Mouse (Mus musculus) limb, embryonic 15.5 days (tissue): ENCODE data around the gene Tead4. TPM values are rescaled to one million over a fixed set of nuclear protein-coding genes. Genes with fewer than 3 reads are reported as not detected.
"Not testable (repeated sequence)": the region's sequence is repeated elsewhere in the genome, so short reads cannot be mapped to it uniquely, and the experiment has no call there.

Experiments used
- ATAC-seq: fragments of 200-750 bp; cut with Nextera tagmentation; 2 replicates; pipeline ENCODE4 v1.8.0; 2017; ENCODE audit warnings: low read depth, moderate TSS enrichment; ENCODE audit not compliant: insufficient number of reproducible peaks, low FRiP score, low TSS enrichment
- H3K27ac ChIP-seq: fragments of 300-500 bp; sonication (generic); 2 replicates; pipeline ENCODE4 v1.5.1; 2015; ENCODE audit warnings: moderate library complexity, mild to moderate bottlenecking, inconsistent platforms
- H3K27me3 ChIP-seq: fragments of 300-500 bp; sonication (generic); 2 replicates; pipeline ENCODE4 v1.6.1; 2015; ENCODE audit warnings: inconsistent platforms
- H3K36me3 ChIP-seq: fragments of 300-500 bp; sonication (generic); 2 replicates; pipeline ENCODE4 v1.6.1; 2015; ENCODE audit warnings: inconsistent platforms
- H3K4me1 ChIP-seq: fragments of 300-500 bp; sonication (generic); 2 replicates; pipeline ENCODE4 v1.6.1; 2015; ENCODE audit warnings: inconsistent platforms
- H3K4me2 ChIP-seq: fragments of 300-500 bp; sonication (generic); 2 replicates; pipeline ENCODE4 v1.6.1; 2015; ENCODE audit warnings: mild to moderate bottlenecking, inconsistent platforms
- H3K4me3 ChIP-seq: fragments of 300-500 bp; sonication (generic); 2 replicates; pipeline ENCODE4 v1.5.1; 2015; ENCODE audit warnings: mild to moderate bottlenecking, inconsistent platforms
- H3K9ac ChIP-seq: fragments of 300-500 bp; sonication (generic); 2 replicates; pipeline ENCODE4 v1.6.1; 2015; ENCODE audit warnings: inconsistent platforms
- H3K9me3 ChIP-seq: fragments of 300-500 bp; sonication (generic); 2 replicates; pipeline ENCODE4 v1.6.1; 2016; ENCODE audit warnings: inconsistent platforms
- WGBS: fragments of 180-500 bp; shearing (Covaris S2); methylation state at CpG from one replicate; pipeline ENCODE4 v1.1.7; 2015; 5-methylcytosine and 5-hydroxymethylcytosine counted together
- polyA plus RNA-seq: library from polyadenylated mRNA; unstranded; fragments of >200 nt; fragmentation: Nextera tagmentation; extraction: Ambion mirVana; gene quantifications from 2 replicates; pipeline ENCODE4 v1.2.1, GENCODE M21; 2015

Gene Tead4
- polyA plus RNA-seq, 1 experiment from 2014 or later: 4.9 TPM

GRCm38 (mm10) chr6:128231741-128232140, 68.9 kb downstream of the Tead4 start:
- Histone ChIP-seq H3K4me2 (no peak overlapping the region), H3K36me3 (no peaks in the 10 kb centered on the region), H3K9ac (no peak overlapping the region), H3K4me3 (no peak overlapping the region), H3K9me3 (no peaks in the 10 kb centered on the region), H3K27me3 (no peaks in the 10 kb centered on the region), H3K27ac (no peak overlapping the region), H3K4me1 (no peaks in the 10 kb centered on the region; the same call in 1 of the 2 replicates)
- ATAC-seq: no peak
- 74% methylated on average over 3 of the region's 3 CpGs for WGBS

GRCm38 (mm10) chr6:128227438-128228017, 73.1 kb downstream of the Tead4 start:
- Histone ChIP-seq H3K9ac (no peak overlapping the region), H3K27ac (no peak overlapping the region), H3K9me3 (no peaks in the 10 kb centered on the region), H3K4me2 (no peak overlapping the region), H3K36me3 (no peaks in the 10 kb centered on the region), H3K4me3 (no peak overlapping the region), H3K4me1 (peaks cover 4% of the 10 kb centered on the region; the same call in 1 of the 2 replicates), H3K27me3 (no peaks in the 10 kb centered on the region)
- 0 out of 2 replicates have a peak, but pooled peaks have one; percentile 46 for ATAC-seq
- 34% methylated on average over 8 of the region's 8 CpGs for WGBS

- H3K27ac ChIP-seq: no peak overlapping the region
- no peak overlapping the region for H3K9ac ChIP-seq
- no peak overlapping the region for H3K4me2 ChIP-seq
- H3K36me3 ChIP-seq: no peaks in the 10 kb centered on the region
- no peaks in the 10 kb centered on the region for H3K27me3 ChIP-seq
- 82% methylated on average over 3 of the region's 3 CpGs for WGBS
- H3K9me3 ChIP-seq: no peaks in the 10 kb centered on the region
- ATAC-seq: 0 out of 2 replicates have a peak, but pooled peaks have one; percentile 4
- peaks cover 4% of the 10 kb centered on the region; the same call in 1 of the 2 replicates for H3K4me1 ChIP-seq
- no peak overlapping the region for H3K4me3 ChIP-seq
Observed at GRCm38 (mm10) chr6:128226941-128227340, 73.7 kb downstream of the Tead4 start.

GRCm38 (mm10) chr6:128225846-128226176, 74.8 kb downstream of the Tead4 start:
- Histone ChIP-seq H3K36me3 (no peaks in the 10 kb centered on the region), H3K9ac (no peak overlapping the region), H3K9me3 (no peaks in the 10 kb centered on the region), H3K27ac (no peak overlapping the region), H3K27me3 (no peaks in the 10 kb centered on the region), H3K4me3 (no peak overlapping the region), H3K4me2 (no peak overlapping the region), H3K4me1 (peaks cover 4% of the 10 kb centered on the region; the same call in 1 of the 2 replicates)
- WGBS: 85% methylated on average over 1 of the region's 1 CpGs
- ATAC-seq: no peak

- Histone ChIP-seq H3K27ac (no peak overlapping the region), H3K4me1 (peaks cover 4% of the 10 kb centered on the region; the same call in 1 of the 2 replicates), H3K36me3 (no peaks in the 10 kb centered on the region), H3K27me3 (no peaks in the 10 kb centered on the region), H3K9ac (no peak overlapping the region), H3K9me3 (no peaks in the 10 kb centered on the region), H3K4me2 (no peak overlapping the region), H3K4me3 (no peak overlapping the region)
- WGBS: 64% methylated on average over 4 of the region's 4 CpGs
- no peak for ATAC-seq
Observed at GRCm38 (mm10) chr6:128225009-128225845, 75.4 kb downstream of the Tead4 start.

- no peaks in the 10 kb centered on the region for H3K27me3 ChIP-seq
- no peaks in the 10 kb centered on the region for H3K9me3 ChIP-seq
- no peak overlapping the region for H3K4me2 ChIP-seq
- H3K4me3 ChIP-seq: no peak overlapping the region
- peaks cover 4% of the 10 kb centered on the region; the same call in 1 of the 2 replicates for H3K4me1 ChIP-seq
- H3K27ac ChIP-seq: no peak overlapping the region
- no peak overlapping the region for H3K9ac ChIP-seq
- H3K36me3 ChIP-seq: no peaks in the 10 kb centered on the region
- no peak for ATAC-seq
Observed at GRCm38 (mm10) chr6:128223159-128223558, 77.5 kb downstream of the Tead4 start.

- not testable (repeated sequence) for H3K9ac ChIP-seq, H3K36me3 ChIP-seq, H3K27ac ChIP-seq, ATAC-seq, H3K4me2 ChIP-seq, H3K4me3 ChIP-seq, H3K9me3 ChIP-seq, H3K27me3 ChIP-seq, H3K4me1 ChIP-seq
- WGBS: 92% methylated on average over 4 of the region's 4 CpGs
Observed at GRCm38 (mm10) chr6:128215004-128215403, 85.6 kb downstream of the Tead4 start.

GRCm38 (mm10) chr6:128209199-128209598, 91.4 kb downstream of the Tead4 start:
- not testable (repeated sequence) for H3K27ac ChIP-seq, H3K9ac ChIP-seq, H3K4me2 ChIP-seq, ATAC-seq, H3K36me3 ChIP-seq, H3K27me3 ChIP-seq, H3K9me3 ChIP-seq, H3K4me3 ChIP-seq, H3K4me1 ChIP-seq
- 88% methylated on average over 1 of the region's 1 CpGs for WGBS

- ATAC-seq: no peak
- Histone ChIP-seq H3K4me3 (no peak overlapping the region), H3K9ac (no peak overlapping the region), H3K27ac (no peak overlapping the region), H3K27me3 (no peaks in the 10 kb centered on the region), H3K4me1 (no peaks in the 10 kb centered on the region), H3K36me3 (no peaks in the 10 kb centered on the region), H3K4me2 (no peak overlapping the region), H3K9me3 (no peaks in the 10 kb centered on the region)
- WGBS: 69% methylated on average over 8 of the region's 8 CpGs
Observed at GRCm38 (mm10) chr6:128208491-128209170, 92.0 kb downstream of the Tead4 start.

GRCm38 (mm10) chr6:128203557-128203956, 97.1 kb downstream of the Tead4 start:
- Histone ChIP-seq H3K4me1 (peaks cover 5% of the 10 kb centered on the region; the same call in 1 of the 2 replicates), H3K4me3 (no peak overlapping the region), H3K9ac (no peak overlapping the region), H3K4me2 (no peak overlapping the region), H3K27ac (no peak overlapping the region), H3K36me3 (no peaks in the 10 kb centered on the region), H3K27me3 (no peaks in the 10 kb centered on the region), H3K9me3 (no peaks in the 10 kb centered on the region)
- ATAC-seq: no peak
- 73% methylated on average over 1 of the region's 1 CpGs for WGBS

- peak overlapping the region; percentile 84 for H3K27ac ChIP-seq
- H3K4me3 ChIP-seq: peak overlapping the region; percentile 65
- H3K27me3 ChIP-seq: no peaks in the 10 kb centered on the region
- no peaks in the 10 kb centered on the region for H3K36me3 ChIP-seq
- H3K4me2 ChIP-seq: peak overlapping the region; percentile 98
- peak; percentile 30; the same call in 1 of the 2 replicates for ATAC-seq
- under 1% methylated on average over 20 of the region's 20 CpGs for WGBS
- peaks cover 5% of the 10 kb centered on the region; the same call in 1 of the 2 replicates for H3K4me1 ChIP-seq
- no peaks in the 10 kb centered on the region for H3K9me3 ChIP-seq
- peak overlapping the region; percentile 44 for H3K9ac ChIP-seq
Observed at GRCm38 (mm10) chr6:128200847-128201640, 99.6 kb downstream of the Tead4 start.
